Mouse (Mus musculus): Measurements from ENCODE around the gene Hrc. TPM values are rescaled to one million over a fixed set of nuclear protein-coding genes. Genes with fewer than 3 reads are reported as not detected.
A peak's percentile ranks its signal among the peaks of the same experiment; 100 is the strongest.

Gene Hrc
- polyA plus RNA-seq, 1 experiment from 2014 or later: 0.58 TPM

DNA sequence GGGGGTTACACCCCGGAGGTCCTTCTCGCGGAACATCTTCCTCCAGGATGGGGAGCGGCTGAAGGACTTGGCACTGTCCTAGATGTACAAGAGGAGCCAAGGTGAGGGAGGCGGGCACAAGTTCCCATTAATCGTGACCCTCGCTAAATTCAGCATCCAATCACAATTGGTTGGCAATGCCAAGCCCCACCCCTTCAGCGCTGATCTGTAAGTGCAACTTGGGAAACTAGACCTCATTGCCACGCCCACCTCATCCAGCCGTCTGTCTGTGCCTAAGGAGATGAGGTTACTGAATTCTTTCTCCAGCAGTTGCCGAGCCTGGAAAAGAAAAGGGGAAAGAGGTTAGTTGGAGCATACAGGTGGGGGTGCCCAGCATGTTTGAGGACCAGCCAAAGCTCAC, 5.6 kb downstream of the Hrc start:
- H3K27me3 ChIP-seq (ENCODE audit: insufficient read depth, low read length): no peaks in the 10 kb centered on the region
- WGBS: 2% methylated on average over 11 of the region's 11 CpGs
- H3K4me1 ChIP-seq (ENCODE audit: insufficient read depth): peaks cover 15% of the 10 kb centered on the region
- ATAC-seq (ENCODE audit: insufficient read depth): peak; percentile 18; the same call in 1 of the 2 replicates
- peak; percentile 90 for DNase-seq
- peak overlapping the region; percentile 95 for H3K4me2 ChIP-seq
- H3K9me3 ChIP-seq (ENCODE audit: low read depth, low read length): no peaks in the 10 kb centered on the region
- TF ChIP-seq CTCF (IDR thresholded peaks at IDR 0.05; ENCODE audit: low read depth): no peak
- peak overlapping the region; percentile 56 for H3K4me3 ChIP-seq (ENCODE audit: low read depth, low read length)
- H3K36me3 ChIP-seq (ENCODE audit: insufficient read depth): no peaks in the 10 kb centered on the region
- H3K27ac ChIP-seq (ENCODE audit: low read depth): peak overlapping the region; percentile 60; the same call in 1 of the 2 replicates
- peak overlapping the region; percentile 63; the same call in 1 of the 2 replicates for H3K9ac ChIP-seq

DNA sequence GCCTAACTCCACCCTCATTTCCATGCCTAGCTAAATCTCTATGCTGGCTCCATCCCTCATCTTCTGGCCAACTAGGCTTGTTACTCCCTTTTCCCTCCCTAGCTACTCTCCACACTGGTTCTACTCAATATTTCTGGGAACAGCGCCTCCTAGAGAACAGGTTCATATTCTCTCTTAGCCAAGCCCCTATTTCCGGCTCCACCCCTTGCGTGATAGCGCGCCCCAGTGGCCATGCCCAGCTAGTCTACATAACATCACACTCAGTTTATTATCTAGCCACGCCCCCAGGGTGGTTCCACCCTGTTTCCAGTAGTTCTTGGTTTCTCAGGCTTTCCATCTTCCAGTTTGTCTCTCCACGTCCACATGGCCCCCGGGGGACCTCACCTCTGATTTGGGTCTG, 6.2 kb downstream of the Hrc start:
- peaks cover 15% of the 10 kb centered on the region for H3K4me1 ChIP-seq (ENCODE audit: insufficient read depth)
- H3K9ac ChIP-seq: no peak overlapping the region
- no peaks in the 10 kb centered on the region for H3K9me3 ChIP-seq (ENCODE audit: low read depth, low read length)
- 2% methylated on average over 8 of the region's 8 CpGs for WGBS
- peak overlapping the region; percentile 95 for H3K4me2 ChIP-seq
- peak; percentile 77 for TF ChIP-seq CTCF (IDR thresholded peaks at IDR 0.05; ENCODE audit: low read depth)
- ATAC-seq (ENCODE audit: insufficient read depth) (peak; percentile 12; the same call in 1 of the 2 replicates), DNase-seq (peak; percentile 94)
- peak overlapping the region; percentile 56 for H3K4me3 ChIP-seq (ENCODE audit: low read depth, low read length)
- no peaks in the 10 kb centered on the region for H3K27me3 ChIP-seq (ENCODE audit: insufficient read depth, low read length)
- H3K27ac ChIP-seq (ENCODE audit: low read depth): peak overlapping the region; percentile 60; the same call in 1 of the 2 replicates
- no peaks in the 10 kb centered on the region for H3K36me3 ChIP-seq (ENCODE audit: insufficient read depth)

DNA sequence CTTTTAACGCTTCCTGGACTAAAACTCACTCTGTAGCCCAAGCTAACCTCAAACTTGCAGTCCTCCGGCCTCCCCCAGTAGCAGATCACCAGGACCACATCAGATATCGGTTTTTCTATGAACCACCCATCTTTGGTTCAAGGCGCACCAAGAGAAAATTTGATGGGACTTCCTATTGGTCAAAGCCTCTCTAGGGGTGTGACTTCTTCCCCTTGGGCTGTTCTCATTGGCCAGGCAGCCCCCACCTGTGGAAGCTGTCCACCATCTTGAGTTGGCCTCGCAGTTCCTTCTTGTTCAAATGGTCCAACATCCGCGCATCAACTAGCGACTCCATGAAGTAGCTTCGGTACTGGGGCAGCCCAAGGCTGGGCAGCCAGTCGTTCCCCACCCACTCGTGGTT, 7.0 kb downstream of the Hrc start:
- Histone ChIP-seq H3K36me3 (ENCODE audit: insufficient read depth) (no peaks in the 10 kb centered on the region), H3K4me1 (ENCODE audit: insufficient read depth) (peaks cover 15% of the 10 kb centered on the region), H3K9me3 (ENCODE audit: low read depth, low read length) (no peaks in the 10 kb centered on the region), H3K4me3 (ENCODE audit: low read depth, low read length) (no peak overlapping the region), H3K27ac (ENCODE audit: low read depth) (no peak overlapping the region), H3K9ac (no peak overlapping the region), H3K4me2 (no peak overlapping the region), H3K27me3 (ENCODE audit: insufficient read depth, low read length) (no peaks in the 10 kb centered on the region)
- no peak for DNase-seq
- WGBS: 87% methylated on average over 11 of the region's 11 CpGs
- TF ChIP-seq CTCF (IDR thresholded peaks at IDR 0.05; ENCODE audit: low read depth): no peak
- no peak for ATAC-seq (ENCODE audit: insufficient read depth)

DNA sequence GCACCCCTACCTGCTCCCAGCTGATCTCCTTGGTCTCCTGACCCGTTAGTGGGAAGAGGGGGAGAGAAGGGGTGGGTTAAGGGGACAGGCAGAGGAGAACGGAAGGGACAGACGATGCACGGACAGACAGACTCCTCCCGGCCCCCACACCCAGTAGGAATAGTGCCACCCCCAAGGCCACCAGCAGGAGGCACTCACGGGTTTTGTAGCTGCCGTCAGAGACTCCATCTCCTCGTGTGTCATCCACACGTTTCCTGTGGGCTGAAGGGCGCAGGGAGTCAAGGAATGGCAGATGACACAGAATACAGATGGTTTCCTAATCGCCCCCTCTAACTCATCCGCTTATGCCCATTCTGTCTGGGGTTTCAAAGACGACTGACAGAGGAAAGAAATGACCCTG, 8.5 kb downstream of the Hrc start:
- no peaks in the 10 kb centered on the region for H3K9me3 ChIP-seq (ENCODE audit: low read depth, low read length)
- 29% methylated on average over 13 of the region's 13 CpGs for WGBS
- ATAC-seq (ENCODE audit: insufficient read depth) (no peak), DNase-seq (peak; percentile 30)
- H3K27ac ChIP-seq (ENCODE audit: low read depth): no peak overlapping the region
- no peak overlapping the region for H3K4me3 ChIP-seq (ENCODE audit: low read depth, low read length)
- no peaks in the 10 kb centered on the region for H3K36me3 ChIP-seq (ENCODE audit: insufficient read depth)
- TF ChIP-seq CTCF (IDR thresholded peaks at IDR 0.05; ENCODE audit: low read depth): peak; percentile 46
- no peaks in the 10 kb centered on the region for H3K27me3 ChIP-seq (ENCODE audit: insufficient read depth, low read length)
- no peak overlapping the region for H3K4me2 ChIP-seq
- no peak overlapping the region for H3K9ac ChIP-seq
- H3K4me1 ChIP-seq (ENCODE audit: insufficient read depth): peaks cover 13% of the 10 kb centered on the region

DNA sequence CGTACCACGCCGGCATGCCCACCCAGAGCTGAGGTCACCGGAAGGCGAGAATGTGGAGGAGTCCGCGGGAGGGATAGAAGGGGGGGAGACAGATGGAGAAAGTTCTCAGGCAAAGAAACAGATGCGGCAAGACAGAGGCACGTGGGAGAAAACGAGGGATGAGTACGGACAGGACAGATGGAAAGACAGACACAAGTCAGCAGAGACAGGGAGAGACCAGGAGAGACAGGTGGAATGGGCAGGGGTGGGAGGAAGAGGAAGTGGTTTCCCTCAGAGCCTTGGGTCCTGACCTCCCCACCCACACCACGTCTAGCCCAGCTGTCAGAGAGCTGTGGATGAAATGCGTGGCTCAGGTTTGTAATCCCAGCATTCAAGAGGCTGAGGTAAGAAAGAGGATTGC, 11.8 kb downstream of the Hrc start:
- Histone ChIP-seq H3K4me3 (ENCODE audit: low read depth, low read length) (no peak overlapping the region), H3K36me3 (ENCODE audit: insufficient read depth) (no peaks in the 10 kb centered on the region), H3K27ac (ENCODE audit: low read depth) (no peak overlapping the region), H3K4me2 (no peak overlapping the region), H3K9me3 (ENCODE audit: low read depth, low read length) (no peaks in the 10 kb centered on the region), H3K27me3 (ENCODE audit: insufficient read depth, low read length) (no peaks in the 10 kb centered on the region), H3K9ac (no peak overlapping the region), H3K4me1 (ENCODE audit: insufficient read depth) (no peaks in the 10 kb centered on the region)
- DNase-seq (no peak), ATAC-seq (ENCODE audit: insufficient read depth) (no peak)
- WGBS: 62% methylated on average over 13 of the region's 13 CpGs
- no peak for TF ChIP-seq CTCF (IDR thresholded peaks at IDR 0.05; ENCODE audit: low read depth)

DNA sequence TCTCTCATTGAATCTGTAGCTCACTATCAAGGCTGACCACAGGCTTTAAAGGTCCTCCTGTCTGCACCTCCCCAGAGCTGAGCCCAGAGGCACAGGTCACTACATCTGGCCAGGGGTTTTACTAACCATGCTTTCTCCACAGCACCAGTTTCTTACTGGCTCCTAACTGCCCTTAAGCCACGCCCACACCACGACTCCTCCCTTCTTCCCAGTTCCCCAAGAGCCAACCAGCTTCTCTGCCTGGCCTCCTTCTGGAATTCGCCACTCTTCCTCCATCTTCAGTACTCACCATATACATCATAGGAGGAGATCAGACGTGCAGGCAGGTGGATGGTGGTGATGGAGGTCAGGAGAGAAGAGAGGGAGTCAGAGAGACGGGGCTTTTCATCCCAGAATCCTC, 18.0 kb downstream of the Hrc start:
- no peaks in the 10 kb centered on the region for H3K9me3 ChIP-seq (ENCODE audit: low read depth, low read length)
- H3K4me2 ChIP-seq: no peak overlapping the region
- no peak overlapping the region for H3K4me3 ChIP-seq (ENCODE audit: low read depth, low read length)
- no peaks in the 10 kb centered on the region for H3K27me3 ChIP-seq (ENCODE audit: insufficient read depth, low read length)
- H3K27ac ChIP-seq (ENCODE audit: low read depth): no peak overlapping the region
- no peak overlapping the region for H3K9ac ChIP-seq
- WGBS: 16% methylated on average over 5 of the region's 5 CpGs
- TF ChIP-seq CTCF (IDR thresholded peaks at IDR 0.05; ENCODE audit: low read depth): no peak
- DNase-seq (no peak), ATAC-seq (ENCODE audit: insufficient read depth) (no peak)
- no peaks in the 10 kb centered on the region for H3K36me3 ChIP-seq (ENCODE audit: insufficient read depth)
- no peaks in the 10 kb centered on the region for H3K4me1 ChIP-seq (ENCODE audit: insufficient read depth)

DNA sequence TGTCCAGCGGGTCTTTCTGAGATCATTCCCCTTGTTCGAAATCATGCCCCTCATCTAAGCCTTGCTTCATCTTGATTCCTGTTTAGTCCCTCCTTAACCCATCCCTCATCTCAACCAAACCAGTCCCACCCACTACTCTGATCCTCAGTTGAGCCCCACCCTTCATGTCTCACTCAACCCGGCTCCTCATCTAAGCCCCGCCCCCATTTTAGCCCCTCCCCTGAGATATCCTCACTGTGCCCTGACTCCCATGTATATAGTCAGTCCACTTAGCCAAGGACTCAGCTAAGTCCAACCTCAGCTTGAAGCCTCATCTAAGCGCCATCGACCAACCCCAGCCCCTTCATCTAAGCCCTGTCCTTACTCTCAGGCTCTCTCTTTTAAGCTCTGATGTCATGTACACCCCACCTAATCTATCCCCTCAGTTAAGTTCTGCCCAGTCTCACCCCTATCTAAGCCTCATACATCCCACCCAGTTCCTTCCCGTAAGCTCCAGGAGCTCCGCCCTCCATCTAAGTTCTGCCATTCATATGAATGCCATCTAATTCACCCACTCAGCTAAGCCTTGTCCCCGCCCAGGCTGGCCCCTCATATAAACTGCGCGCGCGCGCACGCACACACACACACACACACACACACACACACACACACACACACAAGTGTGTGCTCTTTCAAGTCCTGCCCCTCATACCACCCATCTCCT, 20.4 kb downstream of the Hrc start:
- ATAC-seq (ENCODE audit: insufficient read depth): no peak
- peaks cover 7% of the 10 kb centered on the region for H3K27me3 ChIP-seq (ENCODE audit: insufficient read depth, low read length)
- H3K36me3 ChIP-seq (ENCODE audit: insufficient read depth): no peaks in the 10 kb centered on the region
- H3K9me3 ChIP-seq (ENCODE audit: low read depth, low read length): no peaks in the 10 kb centered on the region
- no peak overlapping the region for H3K27ac ChIP-seq (ENCODE audit: low read depth)
- no peak for DNase-seq
- no peak overlapping the region for H3K9ac ChIP-seq
- no peaks in the 10 kb centered on the region for H3K4me1 ChIP-seq (ENCODE audit: insufficient read depth)
- H3K4me2 ChIP-seq: no peak overlapping the region
- no peak for TF ChIP-seq CTCF (IDR thresholded peaks at IDR 0.05; ENCODE audit: low read depth)
- no peak overlapping the region for H3K4me3 ChIP-seq (ENCODE audit: low read depth, low read length)
- WGBS: 62% methylated on average over 15 of the region's 15 CpGs
